Mouse (Mus musculus): ENCODE measurements at regions not wholly inside any gene's neighbourhood (a gene's known extent, or its start where the extent isn't known, plus 50 kb on each side); places are given as distances from the start of the nearest gene placed in this dataset.

DNA sequence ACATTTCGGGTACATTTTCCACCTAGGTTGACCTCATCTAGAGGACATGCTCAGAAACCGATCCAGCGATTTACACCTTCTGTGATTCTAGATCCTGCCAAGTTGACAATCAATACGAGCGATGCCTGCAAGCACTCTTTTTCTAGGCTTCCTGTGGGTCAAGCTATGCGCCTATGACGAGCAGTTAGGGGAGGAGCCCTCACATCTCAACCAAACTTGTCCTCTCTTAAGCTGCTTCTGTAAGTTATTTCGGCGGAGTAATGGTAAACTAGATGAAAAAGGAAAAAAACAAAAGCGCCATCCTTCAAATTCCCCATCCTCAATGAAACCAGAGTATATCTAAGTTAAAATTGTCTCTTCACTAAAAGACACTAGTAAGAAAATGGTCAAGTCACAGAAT is 858.5 kb downstream of the Zfp704 start:
- Histone ChIP-seq H3K27ac (ENCODE audit: low read length) (no peak overlapping the region), H3K9me3 (replicated peaks; ENCODE audit: control insufficient read depth, low read length) (no peaks in the 10 kb centered on the region), H3K9ac (ENCODE audit: low read depth, low read length) (no peak overlapping the region), H3K4me3 (ENCODE audit: low read depth, low read length) (no peak overlapping the region), H3K27me3 (ENCODE audit: control insufficient read depth, insufficient read depth, low read depth, low read length) (no peaks in the 10 kb centered on the region), H3K4me2 (ENCODE audit: low read depth, low read length) (no peak overlapping the region), H3K36me3 (ENCODE audit: control insufficient read depth, insufficient read depth) (no peaks in the 10 kb centered on the region), H3K4me1 (ENCODE audit: control insufficient read depth, low read depth, low read length) (peaks cover 12% of the 10 kb centered on the region; the same call in 1 of the 2 replicates)
- WGBS (ENCODE audit: insufficient replicate concordance): 75% methylated on average over 10 of the region's 10 CpGs
- no peak for ATAC-seq (ENCODE audit: low read depth)

DNA sequence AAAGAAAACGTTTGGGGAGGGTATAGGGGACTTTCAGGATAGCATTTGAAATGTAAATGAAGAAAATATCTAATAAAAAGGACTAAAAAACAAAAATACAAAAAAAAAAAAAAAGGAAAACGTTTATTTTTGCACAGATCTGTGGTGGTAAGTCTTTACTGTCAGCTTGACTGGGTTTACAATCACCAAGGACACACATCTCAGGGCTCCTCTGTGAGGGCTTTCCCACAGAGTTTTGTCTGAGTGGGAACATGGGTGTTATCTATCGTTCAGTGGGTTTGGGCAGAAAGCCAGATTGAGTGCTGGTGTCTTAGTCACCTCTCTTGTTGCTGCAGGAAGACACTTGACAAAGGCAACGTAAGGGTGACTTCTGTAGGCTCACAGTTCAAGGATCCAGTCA is 859.0 kb downstream of the Zfp704 start:
- H3K36me3 ChIP-seq (ENCODE audit: control insufficient read depth, insufficient read depth): no peaks in the 10 kb centered on the region
- peaks cover 13% of the 10 kb centered on the region; the same call in 1 of the 2 replicates for H3K4me1 ChIP-seq (ENCODE audit: control insufficient read depth, low read depth, low read length)
- no peak overlapping the region for H3K4me3 ChIP-seq (ENCODE audit: low read depth, low read length)
- no peaks in the 10 kb centered on the region for H3K27me3 ChIP-seq (ENCODE audit: control insufficient read depth, insufficient read depth, low read depth, low read length)
- no peak overlapping the region for H3K4me2 ChIP-seq (ENCODE audit: low read depth, low read length)
- no peaks in the 10 kb centered on the region for H3K9me3 ChIP-seq (replicated peaks; ENCODE audit: control insufficient read depth, low read length)
- H3K9ac ChIP-seq (ENCODE audit: low read depth, low read length): no peak overlapping the region
- ATAC-seq (ENCODE audit: low read depth): no peak
- 22% methylated on average over 4 of the region's 4 CpGs for WGBS (ENCODE audit: insufficient replicate concordance)
- H3K27ac ChIP-seq (ENCODE audit: low read length): no peak overlapping the region

DNA sequence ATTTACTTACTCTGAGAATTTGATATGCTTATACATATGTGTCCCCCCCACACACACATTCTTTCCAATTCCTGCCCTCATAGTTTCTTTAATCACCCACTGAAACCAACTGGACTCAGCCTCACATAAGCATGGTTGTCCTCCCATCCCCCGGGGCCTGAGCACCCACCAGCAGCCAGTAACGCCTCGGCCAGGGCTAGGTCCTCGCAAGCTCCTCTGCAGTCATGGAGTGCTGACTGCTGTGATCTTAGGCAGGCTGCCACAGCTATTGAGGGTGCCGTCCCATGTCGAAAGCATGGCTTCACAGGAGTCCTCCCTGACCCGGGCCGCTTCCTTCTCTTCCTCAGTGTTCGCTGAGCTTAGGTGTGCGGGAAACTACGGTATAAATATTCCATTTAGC is 859.7 kb downstream of the Zfp704 start:
- Histone ChIP-seq H3K27me3 (ENCODE audit: control insufficient read depth, insufficient read depth, low read depth, low read length) (no peaks in the 10 kb centered on the region), H3K4me3 (ENCODE audit: low read depth, low read length) (no peak overlapping the region), H3K4me1 (ENCODE audit: control insufficient read depth, low read depth, low read length) (peaks cover 13% of the 10 kb centered on the region; the same call in 1 of the 2 replicates), H3K36me3 (ENCODE audit: control insufficient read depth, insufficient read depth) (no peaks in the 10 kb centered on the region), H3K4me2 (ENCODE audit: low read depth, low read length) (no peak overlapping the region), H3K9me3 (replicated peaks; ENCODE audit: control insufficient read depth, low read length) (no peaks in the 10 kb centered on the region), H3K9ac (ENCODE audit: low read depth, low read length) (no peak overlapping the region), H3K27ac (ENCODE audit: low read length) (no peak overlapping the region)
- WGBS (ENCODE audit: insufficient replicate concordance): 80% methylated on average over 11 of the region's 11 CpGs
- ATAC-seq (ENCODE audit: low read depth): no peak

DNA sequence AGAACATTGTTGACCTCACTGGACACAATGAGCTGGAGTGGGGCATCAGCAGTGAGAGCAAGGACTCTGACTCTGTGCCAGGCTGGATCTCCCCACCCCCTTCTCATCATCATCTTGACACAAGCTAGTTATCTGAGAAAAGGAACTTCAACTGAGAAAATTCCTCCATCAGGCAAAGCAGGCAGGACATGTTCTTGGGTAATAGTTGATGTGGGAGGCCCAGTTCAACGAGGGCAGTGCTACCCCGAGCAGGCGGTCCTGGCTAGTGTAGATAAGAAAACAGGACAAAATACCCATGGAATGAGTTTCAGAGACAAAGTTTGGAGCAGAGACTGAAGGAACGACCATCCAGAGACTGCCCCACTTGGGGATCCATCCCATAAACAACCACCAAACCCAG is 862.7 kb downstream of the Zfp704 start:
- Histone ChIP-seq H3K4me1 (ENCODE audit: control insufficient read depth, low read depth, low read length) (peaks cover 13% of the 10 kb centered on the region; the same call in 1 of the 2 replicates), H3K9me3 (replicated peaks; ENCODE audit: control insufficient read depth, low read length) (no peaks in the 10 kb centered on the region), H3K4me3 (ENCODE audit: low read depth, low read length) (no peak overlapping the region), H3K36me3 (ENCODE audit: control insufficient read depth, insufficient read depth) (no peaks in the 10 kb centered on the region), H3K9ac (ENCODE audit: low read depth, low read length) (no peak overlapping the region), H3K4me2 (ENCODE audit: low read depth, low read length) (peak overlapping the region; percentile 14; the same call in 1 of the 2 replicates), H3K27ac (ENCODE audit: low read length) (peak overlapping the region; percentile 8), H3K27me3 (ENCODE audit: control insufficient read depth, insufficient read depth, low read depth, low read length) (no peaks in the 10 kb centered on the region)
- WGBS (ENCODE audit: insufficient replicate concordance): 26% methylated on average over 4 of the region's 4 CpGs
- ATAC-seq (ENCODE audit: low read depth): peak; percentile 87

DNA sequence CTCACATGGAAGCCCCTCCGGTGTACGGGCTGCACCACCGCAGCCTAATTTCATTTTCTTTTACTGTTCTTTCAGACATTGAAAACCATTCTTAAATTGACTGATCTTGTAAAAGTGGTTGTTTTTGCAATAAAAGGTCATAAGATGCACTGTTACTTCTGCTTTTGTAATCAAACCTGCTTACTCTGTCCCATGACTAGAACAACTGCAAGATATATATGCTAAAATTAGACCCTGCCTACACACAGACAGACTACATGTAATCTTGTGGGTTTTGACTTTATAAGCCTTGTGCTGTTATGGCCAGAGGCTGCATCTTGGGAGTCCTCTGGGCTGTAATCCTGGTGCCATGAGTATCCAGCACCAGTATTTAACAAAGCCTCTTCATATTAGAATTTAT is 863.2 kb downstream of the Zfp704 start:
- ATAC-seq (ENCODE audit: low read depth): no peak
- 92% methylated on average over 3 of the region's 3 CpGs for WGBS (ENCODE audit: insufficient replicate concordance)
- no peak overlapping the region; the same call in 1 of the 2 replicates for H3K27ac ChIP-seq (ENCODE audit: low read length)
- H3K9ac ChIP-seq (ENCODE audit: low read depth, low read length): no peak overlapping the region
- no peak overlapping the region for H3K4me2 ChIP-seq (ENCODE audit: low read depth, low read length)
- H3K36me3 ChIP-seq (ENCODE audit: control insufficient read depth, insufficient read depth): no peaks in the 10 kb centered on the region
- peaks cover 13% of the 10 kb centered on the region; the same call in 1 of the 2 replicates for H3K4me1 ChIP-seq (ENCODE audit: control insufficient read depth, low read depth, low read length)
- H3K27me3 ChIP-seq (ENCODE audit: control insufficient read depth, insufficient read depth, low read depth, low read length): no peaks in the 10 kb centered on the region
- H3K9me3 ChIP-seq (replicated peaks; ENCODE audit: control insufficient read depth, low read length): no peaks in the 10 kb centered on the region
- H3K4me3 ChIP-seq (ENCODE audit: low read depth, low read length): no peak overlapping the region

DNA sequence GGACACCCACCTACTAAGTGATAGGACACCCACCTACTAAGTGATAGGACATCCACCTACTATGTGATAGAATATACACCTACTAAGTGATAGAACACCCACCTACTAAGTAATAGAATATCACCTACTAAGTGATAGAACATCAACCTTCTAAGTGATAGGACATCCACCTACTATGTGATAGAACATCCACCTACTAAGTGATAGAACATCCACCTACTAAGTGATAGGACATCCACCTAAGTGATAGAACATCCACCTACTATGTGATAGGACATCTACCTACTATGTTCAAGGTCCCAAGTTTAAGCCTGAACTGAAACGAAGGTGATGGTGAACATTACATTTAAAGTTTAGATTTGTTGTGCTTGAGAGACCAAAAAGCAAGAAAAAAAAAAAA is 863.8 kb downstream of the Zfp704 start:
- 64% methylated on average over 1 of the region's 1 CpGs for WGBS (ENCODE audit: insufficient replicate concordance)
- Histone ChIP-seq H3K9ac (ENCODE audit: low read depth, low read length) (no peak overlapping the region), H3K27ac (ENCODE audit: low read length) (no peak overlapping the region), H3K9me3 (replicated peaks; ENCODE audit: control insufficient read depth, low read length) (no peaks in the 10 kb centered on the region), H3K4me3 (ENCODE audit: low read depth, low read length) (no peak overlapping the region), H3K36me3 (ENCODE audit: control insufficient read depth, insufficient read depth) (no peaks in the 10 kb centered on the region), H3K4me2 (ENCODE audit: low read depth, low read length) (no peak overlapping the region), H3K27me3 (ENCODE audit: control insufficient read depth, insufficient read depth, low read depth, low read length) (no peaks in the 10 kb centered on the region), H3K4me1 (ENCODE audit: control insufficient read depth, low read depth, low read length) (peaks cover 11% of the 10 kb centered on the region; the same call in 1 of the 2 replicates)
- ATAC-seq (ENCODE audit: low read depth): no peak

DNA sequence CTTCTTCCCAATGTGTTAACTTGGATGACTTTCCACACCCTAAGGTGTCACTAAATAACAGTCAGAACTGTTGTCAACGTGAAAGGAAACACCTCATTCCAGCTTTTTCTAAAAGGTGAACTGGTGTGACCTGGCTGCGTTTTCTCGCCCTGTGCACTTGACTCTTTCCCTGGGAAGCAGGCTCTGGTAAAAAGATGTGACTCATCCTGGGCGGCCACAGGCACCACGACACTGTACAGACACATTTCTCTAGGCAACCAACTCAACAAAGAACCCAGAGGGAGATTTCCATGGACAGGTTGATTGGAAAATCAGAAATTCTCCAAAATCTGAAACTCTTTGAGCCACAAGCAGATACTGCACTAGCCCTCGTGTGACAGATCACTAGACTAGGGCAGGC is 865.0 kb downstream of the Zfp704 start:
- Histone ChIP-seq H3K9me3 (replicated peaks; ENCODE audit: control insufficient read depth, low read length) (no peaks in the 10 kb centered on the region), H3K27me3 (ENCODE audit: control insufficient read depth, insufficient read depth, low read depth, low read length) (no peaks in the 10 kb centered on the region), H3K9ac (ENCODE audit: low read depth, low read length) (no peak overlapping the region), H3K36me3 (ENCODE audit: control insufficient read depth, insufficient read depth) (no peaks in the 10 kb centered on the region), H3K27ac (ENCODE audit: low read length) (no peak overlapping the region), H3K4me1 (ENCODE audit: control insufficient read depth, low read depth, low read length) (peaks cover 10% of the 10 kb centered on the region; the same call in 1 of the 2 replicates), H3K4me3 (ENCODE audit: low read depth, low read length) (no peak overlapping the region), H3K4me2 (ENCODE audit: low read depth, low read length) (no peak overlapping the region)
- no peak for ATAC-seq (ENCODE audit: low read depth)
- WGBS (ENCODE audit: insufficient replicate concordance): 52% methylated on average over 6 of the region's 6 CpGs

DNA sequence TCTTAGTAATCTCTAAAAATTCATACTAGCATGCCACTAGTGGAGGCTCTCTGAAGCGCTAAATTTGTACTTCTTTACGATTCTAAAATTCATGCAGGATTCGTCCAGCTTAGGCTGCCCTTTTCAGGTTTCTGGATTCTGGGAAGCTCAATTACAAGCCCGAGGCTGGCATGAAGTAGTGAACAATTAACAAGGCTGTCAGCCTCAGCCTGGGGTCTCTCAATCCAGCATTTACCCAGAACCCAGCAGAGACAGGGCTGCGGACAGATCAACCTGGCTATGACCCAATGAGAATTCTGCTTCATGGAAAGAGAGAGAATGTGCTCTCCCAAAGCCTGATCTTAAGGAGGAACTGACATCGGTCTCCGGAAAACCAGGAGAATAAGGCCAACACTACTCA is 866.2 kb downstream of the Zfp704 start:
- no peak for ATAC-seq (ENCODE audit: low read depth)
- no peak overlapping the region for H3K4me3 ChIP-seq (ENCODE audit: low read depth, low read length)
- no peak overlapping the region for H3K9ac ChIP-seq (ENCODE audit: low read depth, low read length)
- no peak overlapping the region for H3K27ac ChIP-seq (ENCODE audit: low read length)
- H3K9me3 ChIP-seq (replicated peaks; ENCODE audit: control insufficient read depth, low read length): no peaks in the 10 kb centered on the region
- H3K36me3 ChIP-seq (ENCODE audit: control insufficient read depth, insufficient read depth): no peaks in the 10 kb centered on the region
- H3K4me1 ChIP-seq (ENCODE audit: control insufficient read depth, low read depth, low read length): peaks cover 10% of the 10 kb centered on the region; the same call in 1 of the 2 replicates
- H3K27me3 ChIP-seq (ENCODE audit: control insufficient read depth, insufficient read depth, low read depth, low read length): no peaks in the 10 kb centered on the region
- 76% methylated on average over 7 of the region's 7 CpGs for WGBS (ENCODE audit: insufficient replicate concordance)
- H3K4me2 ChIP-seq (ENCODE audit: low read depth, low read length): no peak overlapping the region

DNA sequence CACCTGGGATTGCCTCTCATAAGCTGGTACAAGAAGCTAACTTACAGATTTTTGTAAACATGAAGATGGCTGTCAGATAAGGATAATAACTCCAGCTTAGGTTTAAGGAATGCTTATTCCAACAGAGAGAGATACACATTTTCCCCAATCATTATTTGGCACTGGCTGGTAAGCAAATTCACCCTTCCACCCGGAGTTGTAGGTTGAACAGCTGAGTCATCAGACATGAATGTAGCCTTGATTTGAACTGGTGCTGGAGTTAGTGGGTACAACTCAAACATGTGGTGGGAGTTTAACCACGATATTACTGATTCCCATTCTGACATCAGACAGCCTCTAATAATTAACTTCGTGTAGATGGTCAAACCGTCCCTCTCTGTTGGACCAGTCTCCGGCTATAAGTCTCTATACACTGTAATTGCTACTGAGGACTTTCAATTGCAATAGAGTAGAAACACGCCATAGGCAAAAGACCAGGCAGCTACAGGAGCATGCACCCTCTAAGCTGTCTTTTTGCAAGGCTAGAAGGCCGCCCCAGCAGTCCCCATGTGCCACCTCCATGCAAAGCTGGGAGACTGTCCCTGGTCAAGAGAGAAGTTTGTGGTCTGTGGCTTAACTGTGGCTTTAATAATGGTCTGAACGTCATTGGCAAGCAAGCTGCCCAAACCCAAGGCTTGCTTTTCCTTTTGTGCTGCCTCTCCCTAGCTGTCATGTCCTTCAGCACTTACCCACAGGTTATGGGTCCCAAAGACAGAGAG is 868.4 kb downstream of the Zfp704 start:
- Histone ChIP-seq H3K4me2 (ENCODE audit: low read depth, low read length) (no peak overlapping the region), H3K4me1 (ENCODE audit: control insufficient read depth, low read depth, low read length) (peaks cover 2% of the 10 kb centered on the region; the same call in 1 of the 2 replicates), H3K36me3 (ENCODE audit: control insufficient read depth, insufficient read depth) (no peaks in the 10 kb centered on the region), H3K9ac (ENCODE audit: low read depth, low read length) (no peak overlapping the region), H3K27me3 (ENCODE audit: control insufficient read depth, insufficient read depth, low read depth, low read length) (no peaks in the 10 kb centered on the region), H3K4me3 (ENCODE audit: low read depth, low read length) (no peak overlapping the region), H3K27ac (ENCODE audit: low read length) (no peak overlapping the region), H3K9me3 (replicated peaks; ENCODE audit: control insufficient read depth, low read length) (no peaks in the 10 kb centered on the region)
- 45% methylated on average over 8 of the region's 8 CpGs for WGBS (ENCODE audit: insufficient replicate concordance)
- ATAC-seq (ENCODE audit: low read depth): no peak

All from liver, embryonic 16.5 days (tissue).